ENCODE assay signal across 8 mouse cellular contexts in genomic region chr16:17815411-17816402, GRCm38 (mm10). TPM values are rescaled to one million over a fixed set of nuclear protein-coding genes. Genes with fewer than 3 reads are reported as not detected.
DNase-seq lines count a peak whose midpoint lies in the region; ATAC-seq and TF ChIP-seq lines count a peak whose summit lies in the region.

No protein-coding gene starts in this region.

- no peak for TF ChIP-seq POLR2A in ES-Bruce4 (IDR thresholded peaks at IDR 0.05; ENCODE audit: insufficient read depth, low read length)
- no peak for TF ChIP-seq POLR2A in bone marrow macrophage, adult 2 months (IDR thresholded peaks at IDR 0.05; ENCODE audit: borderline replicate concordance, low read depth, low read length)
- TF ChIP-seq POLR2A in lung, adult 2 months (IDR thresholded peaks at IDR 0.05; ENCODE audit: borderline replicate concordance, extremely low read depth, low read depth, low read length): no peak

- no peaks in the 10 kb centered on the region for H3K9me3 ChIP-seq in ES-Bruce4 (replicated peaks; ENCODE audit: control insufficient read depth, insufficient read depth, low read length, poor library complexity, severe bottlenecking)
- H3K9me3 ChIP-seq in embryonic facial prominence, embryonic 15.5 days (replicated peaks): no peaks in the 10 kb centered on the region
- H3K9me3 ChIP-seq in heart, embryonic 15.5 days (replicated peaks): no peaks in the 10 kb centered on the region
- no peaks in the 10 kb centered on the region for H3K9me3 ChIP-seq in neural tube, embryonic 14.5 days (ENCODE audit: control insufficient read depth, low read length)

- H3K4me2 ChIP-seq in embryonic facial prominence, embryonic 15.5 days (replicated peaks): peak overlapping the region; percentile 85
- peak overlapping the region; percentile 89 for H3K4me2 ChIP-seq in heart, embryonic 15.5 days
- H3K4me2 ChIP-seq in neural tube, embryonic 14.5 days (ENCODE audit: low read depth, low read length): peak overlapping the region; percentile 83

- ATAC-seq in embryonic facial prominence, embryonic 15.5 days (ENCODE audit: insufficient number of reproducible peaks, low FRiP score, low TSS enrichment, low read depth): peak; percentile 87
- ATAC-seq in heart, embryonic 15.5 days (replicated peaks; ENCODE audit: insufficient number of reproducible peaks, insufficient read depth, low FRiP score, low read depth): peak; percentile 75
- peak; percentile 88 for ATAC-seq in neural tube, embryonic 14.5 days (ENCODE audit: low read depth)

- H3K27me3 ChIP-seq in ES-Bruce4 (ENCODE audit: control insufficient read depth, insufficient read depth, low read length, poor library complexity, severe bottlenecking): peaks cover 2% of the 10 kb centered on the region; the same call in 1 of the 2 replicates
- H3K27me3 ChIP-seq in embryonic facial prominence, embryonic 15.5 days: 0 out of 2 replicates have a peak, but pooled peaks cover 3% of the 10 kb centered on the region
- peaks cover 40% of the 10 kb centered on the region for H3K27me3 ChIP-seq in heart, embryonic 15.5 days
- H3K27me3 ChIP-seq in neural tube, embryonic 14.5 days (ENCODE audit: control insufficient read depth, insufficient read depth, low read length): peaks cover 4% of the 10 kb centered on the region; the same call in 1 of the 2 replicates

- TF ChIP-seq CTCF in ES-Bruce4 (IDR thresholded peaks at IDR 0.05; ENCODE audit: low read depth, low read length): peak; percentile 87
- TF ChIP-seq CTCF in bone marrow macrophage, adult 2 months (IDR thresholded peaks at IDR 0.05; ENCODE audit: low read depth, low read length): peak; percentile 83
- TF ChIP-seq CTCF in lung, adult 2 months (IDR thresholded peaks at IDR 0.05; ENCODE audit: insufficient read depth, low read length): peak; percentile 77

- no peaks in the 10 kb centered on the region for H3K36me3 ChIP-seq in ES-Bruce4 (ENCODE audit: control insufficient read depth, insufficient read depth, low read length, poor library complexity, severe bottlenecking)
- H3K36me3 ChIP-seq in embryonic facial prominence, embryonic 15.5 days: no peaks in the 10 kb centered on the region
- H3K36me3 ChIP-seq in heart, embryonic 15.5 days: no peaks in the 10 kb centered on the region
- no peaks in the 10 kb centered on the region for H3K36me3 ChIP-seq in neural tube, embryonic 14.5 days (ENCODE audit: control insufficient read depth, insufficient read depth, low read length)

- H3K4me1 ChIP-seq in ES-Bruce4 (ENCODE audit: control insufficient read depth, insufficient read depth, low read length): no peaks in the 10 kb centered on the region
- H3K4me1 ChIP-seq in bone marrow macrophage, adult 2 months (ENCODE audit: control insufficient read depth, insufficient read depth, low read length): no peaks in the 10 kb centered on the region
- peaks cover 31% of the 10 kb centered on the region for H3K4me1 ChIP-seq in embryonic facial prominence, embryonic 15.5 days
- peaks cover 23% of the 10 kb centered on the region for H3K4me1 ChIP-seq in heart, embryonic 15.5 days (replicated peaks)
- H3K4me1 ChIP-seq in lung, adult 2 months (ENCODE audit: control insufficient read depth, insufficient read depth, low read length): peaks cover 3% of the 10 kb centered on the region; the same call in 1 of the 2 replicates
- no peaks in the 10 kb centered on the region for H3K4me1 ChIP-seq in neural tube, embryonic 14.5 days (ENCODE audit: control insufficient read depth, insufficient read depth, low read length)

- peak overlapping the region; percentile 46 for H3K4me3 ChIP-seq in ES-Bruce4 (ENCODE audit: low read depth, low read length)
- H3K4me3 ChIP-seq in bone marrow macrophage, adult 2 months (ENCODE audit: insufficient read depth, low read length): peak overlapping the region; percentile 57
- H3K4me3 ChIP-seq in embryonic facial prominence, embryonic 15.5 days (replicated peaks): peak overlapping the region; percentile 56
- peak overlapping the region; percentile 53 for H3K4me3 ChIP-seq in heart, embryonic 15.5 days
- H3K4me3 ChIP-seq in lung, adult 2 months (replicated peaks; ENCODE audit: extremely low read depth, low read depth, low read length): peak overlapping the region; percentile 45
- H3K4me3 ChIP-seq in neural tube, embryonic 14.5 days (ENCODE audit: low read depth, low read length): peak overlapping the region; percentile 50

- no peak for TF ChIP-seq EP300 in ES-Bruce4 (IDR thresholded peaks at IDR 0.05; ENCODE audit: insufficient read depth, low read depth, low read length)

- peak; percentile 77 for DNase-seq in kidney, postnatal 10 days
- peak; percentile 77 for DNase-seq in lung, adult 2 months
- peak; percentile 82 for DNase-seq in thymus, postnatal 14 days

- WGBS in embryonic facial prominence, embryonic 15.5 days: 2% methylated on average over 63 of the region's 63 CpGs
- 2% methylated on average over 63 of the region's 63 CpGs for WGBS in heart, embryonic 15.5 days
- WGBS in lung, adult 2 months: 4% methylated on average over 63 of the region's 63 CpGs
- WGBS in neural tube, embryonic 14.5 days: 1% methylated on average over 63 of the region's 63 CpGs

- H3K9ac ChIP-seq in ES-Bruce4 (ENCODE audit: low read depth, poor library complexity, severe bottlenecking): 0 out of 2 replicates have a peak overlapping the region, but pooled peaks have one; percentile 2
- H3K9ac ChIP-seq in embryonic facial prominence, embryonic 15.5 days: peak overlapping the region; percentile 36
- peak overlapping the region; percentile 60 for H3K9ac ChIP-seq in heart, embryonic 15.5 days
- H3K9ac ChIP-seq in neural tube, embryonic 14.5 days (replicated peaks; ENCODE audit: low read depth, low read length): peak overlapping the region; percentile 64

- no peak overlapping the region for H3K27ac ChIP-seq in ES-Bruce4 (ENCODE audit: insufficient read depth, low read length)
- H3K27ac ChIP-seq in bone marrow macrophage, adult 2 months (ENCODE audit: insufficient read depth, low read depth, low read length): no peak overlapping the region
- peak overlapping the region; percentile 75 for H3K27ac ChIP-seq in embryonic facial prominence, embryonic 15.5 days (replicated peaks)
- no peak overlapping the region for H3K27ac ChIP-seq in heart, embryonic 15.5 days
- peak overlapping the region; percentile 56 for H3K27ac ChIP-seq in neural tube, embryonic 14.5 days (ENCODE audit: low read depth, low read length)

RNA-seq across cellular contexts. Expression of gene B830017H08Rik, which starts 17.2 kb away (rescaled TPM):
- not detected in 2 replicates for polyA plus RNA-seq in ES-Bruce4 (2011; ENCODE audit: insufficient read depth, insufficient read length, low read depth, missing spikeins)
- not detected in 2 replicates for polyA plus RNA-seq in bone marrow macrophage, adult 2 months (2012; ENCODE audit: insufficient read depth, insufficient read length, missing spikeins)
- polyA plus RNA-seq in embryonic facial prominence, embryonic 15.5 days (2015; fragmentation: Nextera tagmentation; extraction: Ambion mirVana): 0.30 and 0.52 TPM in 2 replicates
- polyA plus RNA-seq in heart, embryonic 15.5 days (2015; fragmentation: Nextera tagmentation; extraction: Ambion mirVana): not detected in 2 replicates
- 0.08 and 0.10 TPM in 2 replicates for polyA plus RNA-seq in lung, adult 2 months (2012; rRNA removed)
- 4.7 and 6.5 TPM in 2 replicates for polyA plus RNA-seq in neural tube, embryonic 14.5 days (2014; fragmentation: Nextera tagmentation; extraction: Ambion mirVana)

RNA-seq across cellular contexts. Expression of gene Scarf2, which starts 18.6 kb away (rescaled TPM):
- polyA plus RNA-seq in ES-Bruce4 (2011; ENCODE audit: insufficient read depth, insufficient read length, low read depth, missing spikeins): 5.8 and 6.5 TPM in 2 replicates
- polyA plus RNA-seq in bone marrow macrophage, adult 2 months (2012; ENCODE audit: insufficient read depth, insufficient read length, missing spikeins): 0.86 and 1.7 TPM in 2 replicates
- polyA plus RNA-seq in embryonic facial prominence, embryonic 15.5 days (2015; fragmentation: Nextera tagmentation; extraction: Ambion mirVana): 40.7 and 43.4 TPM in 2 replicates
- 6.6 and 11.3 TPM in 2 replicates for polyA plus RNA-seq in heart, embryonic 15.5 days (2015; fragmentation: Nextera tagmentation; extraction: Ambion mirVana)
- polyA plus RNA-seq in lung, adult 2 months (2012; rRNA removed): 215 and 266 TPM in 2 replicates
- 0.95 and 2.0 TPM in 2 replicates for polyA plus RNA-seq in neural tube, embryonic 14.5 days (2014; fragmentation: Nextera tagmentation; extraction: Ambion mirVana)

RNA-seq across cellular contexts. Expression of gene Car15, which starts 22.5 kb away (rescaled TPM):
- not detected in 2 replicates for polyA plus RNA-seq in ES-Bruce4 (2011; ENCODE audit: insufficient read depth, insufficient read length, low read depth, missing spikeins)
- polyA plus RNA-seq in bone marrow macrophage, adult 2 months (2012; ENCODE audit: insufficient read depth, insufficient read length, missing spikeins): 1.3 and 1.6 TPM in 2 replicates
- 2.8 and 3.9 TPM in 2 replicates for polyA plus RNA-seq in embryonic facial prominence, embryonic 15.5 days (2015; fragmentation: Nextera tagmentation; extraction: Ambion mirVana)
- polyA plus RNA-seq in heart, embryonic 15.5 days (2015; fragmentation: Nextera tagmentation; extraction: Ambion mirVana): 1.5 and 2.1 TPM in 2 replicates
- polyA plus RNA-seq in lung, adult 2 months (2012; rRNA removed): 7.5 and 9.4 TPM in 2 replicates
- 3.9 and 4.0 TPM in 2 replicates for polyA plus RNA-seq in neural tube, embryonic 14.5 days (2014; fragmentation: Nextera tagmentation; extraction: Ambion mirVana)

RNA-seq across cellular contexts. Expression of gene Klhl22, which starts 56.3 kb away (rescaled TPM):
- 40.2 and 44.0 TPM in 2 replicates for polyA plus RNA-seq in ES-Bruce4 (2011; ENCODE audit: insufficient read depth, insufficient read length, low read depth, missing spikeins)
- polyA plus RNA-seq in bone marrow macrophage, adult 2 months (2012; ENCODE audit: insufficient read depth, insufficient read length, missing spikeins): 9.3 and 12.4 TPM in 2 replicates
- 91.5 and 93.4 TPM in 2 replicates for polyA plus RNA-seq in embryonic facial prominence, embryonic 15.5 days (2015; fragmentation: Nextera tagmentation; extraction: Ambion mirVana)
- 33.0 and 45.7 TPM in 2 replicates for polyA plus RNA-seq in heart, embryonic 15.5 days (2015; fragmentation: Nextera tagmentation; extraction: Ambion mirVana)
- 39.4 and 42.0 TPM in 2 replicates for polyA plus RNA-seq in lung, adult 2 months (2012; rRNA removed)
- 90.9 and 98.9 TPM in 2 replicates for polyA plus RNA-seq in neural tube, embryonic 14.5 days (2014; fragmentation: Nextera tagmentation; extraction: Ambion mirVana)

Comparison
In these comparisons a context has a peak if more than half of its experiments do, and no peak if none do; other contexts are left out.
1. H3K27ac ChIP-seq: peak in embryonic facial prominence, embryonic 15.5 days (single experiment) and neural tube, embryonic 14.5 days (single experiment); none in ES-Bruce4 (single experiment), bone marrow macrophage, adult 2 months (single experiment) and heart, embryonic 15.5 days (single experiment).
2. H3K9ac ChIP-seq: peak in every context shown above with its lines; median percentile 64 in neural tube, embryonic 14.5 days; 60 in heart, embryonic 15.5 days; 36 in embryonic facial prominence, embryonic 15.5 days; 2 in ES-Bruce4.
3. Peak in every context shown above with its lines, with median percentiles within 50 percentile points of each other: H3K4me3 ChIP-seq, CTCF ChIP-seq, ATAC-seq, H3K4me2 ChIP-seq and DNase-seq.